Mouse (Mus musculus) erythroblast, embryonic 14.5 days (primary cell): ENCODE results near the gene Lipc. TPM values are rescaled to one million over a fixed set of nuclear protein-coding genes. Genes with fewer than 3 reads are reported as not detected.

Experiments used
- H3K27me3 ChIP-seq: 2 replicates; pipeline ENCODE4 v1.6.1; 2012; ENCODE audit warnings: inconsistent platforms; ENCODE audit not compliant: control insufficient read depth
- H3K36me3 ChIP-seq: 2 replicates; pipeline ENCODE4 v1.6.1; 2012; ENCODE audit warnings: mild to moderate bottlenecking, inconsistent platforms; ENCODE audit not compliant: control insufficient read depth
- H3K4me1 ChIP-seq: 2 replicates; pipeline ENCODE4 v1.6.1; 2012; ENCODE audit warnings: inconsistent platforms; ENCODE audit not compliant: control insufficient read depth
- H3K4me3 ChIP-seq: replicated peaks from 2 replicates; pipeline ENCODE3; 2012; ENCODE audit warnings: moderate library complexity, mild to moderate bottlenecking, inconsistent platforms
- H3K9me3 ChIP-seq: 2 replicates; pipeline ENCODE4 v1.6.1; 2012; ENCODE audit warnings: low read length, inconsistent platforms, mixed read lengths; ENCODE audit not compliant: control insufficient read depth
- GATA1 ChIP-seq: IDR thresholded peaks from 2 replicates; pipeline ENCODE4 v1.6.1; 2012; ENCODE audit warnings: low read length, inconsistent platforms, mixed read lengths
- TAL1 ChIP-seq: IDR thresholded peaks from 3 replicates; pipeline ENCODE4 v1.6.1; 2012; ENCODE audit warnings: low read length, inconsistent platforms, mixed read lengths
- polyA plus RNA-seq: library from polyadenylated mRNA; stranded (reverse); fragments of >175 nt; gene quantifications from 2 replicates; pipeline ENCODE4 v1.2.3, GENCODE M21; 2012

Lipc gene
- polyA plus RNA-seq, 1 experiment = 0.02 TPM

DNA sequence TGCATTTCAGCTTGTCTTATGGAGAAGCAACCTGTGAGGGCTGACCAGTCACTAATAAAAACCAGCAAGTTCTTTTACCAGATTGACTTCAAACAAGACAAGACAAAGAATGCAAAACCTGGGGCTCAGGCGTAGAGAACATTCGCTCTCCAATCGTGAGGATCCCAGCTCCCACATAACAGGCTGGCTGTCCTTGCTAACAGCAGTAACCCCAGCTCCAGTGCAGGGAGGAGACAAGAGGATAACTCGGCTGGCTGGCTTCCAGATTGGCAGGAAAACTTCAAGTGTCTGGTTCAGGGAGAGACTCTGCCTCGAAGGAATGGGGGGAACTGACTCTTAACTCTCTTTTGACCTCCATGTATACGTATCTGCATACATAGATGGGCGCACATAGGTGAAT lies 61.3 kb downstream of the Lipc start:
- H3K4me3 ChIP-seq = no peak overlapping the region
- no peaks in the 10 kb centered on the region for H3K9me3 ChIP-seq
- no peaks in the 10 kb centered on the region for H3K27me3 ChIP-seq
- TF ChIP-seq GATA1 (no peak), TAL1 (no peak)
- no peaks in the 10 kb centered on the region; the same call in none of the 2 replicates for H3K36me3 ChIP-seq
- H3K4me1 ChIP-seq = peaks cover 73% of the 10 kb centered on the region

DNA sequence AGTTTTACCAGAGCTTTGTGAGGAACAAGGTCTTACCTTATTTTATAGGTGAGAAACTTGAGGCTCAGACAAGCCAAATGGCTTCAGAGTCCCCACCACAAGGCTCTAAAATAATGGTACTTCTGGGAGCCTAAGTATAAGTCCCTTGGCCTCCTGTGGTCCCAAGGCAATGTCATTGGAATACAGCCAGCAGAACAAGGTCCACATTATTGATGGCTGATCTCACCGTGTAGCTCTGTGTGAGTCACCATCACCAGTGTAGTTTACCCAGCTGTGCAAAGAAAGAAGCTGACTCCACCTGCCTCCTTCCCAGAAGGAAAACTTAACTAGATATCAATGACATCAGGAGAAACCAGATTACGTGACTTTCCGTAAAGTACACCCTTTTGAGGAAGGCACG lies 63.1 kb downstream of the Lipc start:
- peaks cover 73% of the 10 kb centered on the region for H3K4me1 ChIP-seq
- H3K4me3 ChIP-seq = no peak overlapping the region
- H3K36me3 ChIP-seq = no peaks in the 10 kb centered on the region; the same call in 1 of the 2 replicates
- TF ChIP-seq GATA1 = no peak
- no peak for TF ChIP-seq TAL1
- no peaks in the 10 kb centered on the region for H3K9me3 ChIP-seq
- H3K27me3 ChIP-seq = no peaks in the 10 kb centered on the region

DNA sequence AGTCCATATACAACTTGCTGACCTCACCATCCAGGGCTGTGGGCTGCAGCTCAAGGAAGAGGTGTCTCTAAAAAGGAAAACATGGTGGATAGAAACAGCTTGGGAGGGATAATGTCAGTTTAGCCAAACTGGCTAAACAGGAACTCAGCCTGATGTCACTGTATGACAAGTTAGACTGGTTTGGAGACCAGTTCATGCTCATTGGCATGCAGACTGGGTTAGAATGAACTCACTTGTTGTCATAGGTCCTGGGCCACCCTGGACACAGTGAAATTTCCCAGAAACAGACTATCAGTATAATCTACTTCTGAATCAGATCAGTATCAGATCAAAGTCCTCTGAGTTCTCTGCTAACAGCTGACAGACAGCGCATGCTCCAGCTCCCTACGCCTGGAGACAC lies 63.5 kb downstream of the Lipc start:
- peaks cover 4% of the 10 kb centered on the region for H3K36me3 ChIP-seq
- TF ChIP-seq GATA1 = no peak
- no peak for TF ChIP-seq TAL1
- H3K4me3 ChIP-seq = no peak overlapping the region
- H3K27me3 ChIP-seq = no peaks in the 10 kb centered on the region
- no peaks in the 10 kb centered on the region; the same call in 1 of the 2 replicates for H3K9me3 ChIP-seq
- peaks cover 73% of the 10 kb centered on the region for H3K4me1 ChIP-seq

DNA sequence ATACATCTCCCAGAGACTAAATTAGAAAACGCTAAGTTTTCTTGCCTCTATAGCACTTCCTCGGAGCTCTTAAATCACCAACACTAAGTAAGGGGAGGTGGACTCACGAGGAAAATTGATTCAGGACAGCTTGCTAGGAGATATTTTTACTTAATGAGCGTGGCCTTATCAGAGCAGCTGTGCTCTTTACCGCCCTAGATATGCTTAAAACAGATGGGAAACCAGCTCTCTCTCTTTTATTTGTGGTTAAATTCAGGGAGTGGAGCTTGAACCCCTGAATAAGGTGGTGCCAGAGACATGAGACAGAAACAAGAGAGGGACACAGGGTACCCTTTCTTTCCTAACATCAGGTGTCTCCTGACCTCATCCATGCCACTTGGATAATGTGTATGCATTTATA lies 70.0 kb downstream of the Lipc start:
- Histone ChIP-seq H3K4me3 (no peak overlapping the region), H3K9me3 (no peaks in the 10 kb centered on the region; the same call in 1 of the 2 replicates), H3K4me1 (peaks cover 56% of the 10 kb centered on the region), H3K36me3 (peaks cover 4% of the 10 kb centered on the region), H3K27me3 (no peaks in the 10 kb centered on the region)
- TF ChIP-seq GATA1 (no peak), TAL1 (no peak)

DNA sequence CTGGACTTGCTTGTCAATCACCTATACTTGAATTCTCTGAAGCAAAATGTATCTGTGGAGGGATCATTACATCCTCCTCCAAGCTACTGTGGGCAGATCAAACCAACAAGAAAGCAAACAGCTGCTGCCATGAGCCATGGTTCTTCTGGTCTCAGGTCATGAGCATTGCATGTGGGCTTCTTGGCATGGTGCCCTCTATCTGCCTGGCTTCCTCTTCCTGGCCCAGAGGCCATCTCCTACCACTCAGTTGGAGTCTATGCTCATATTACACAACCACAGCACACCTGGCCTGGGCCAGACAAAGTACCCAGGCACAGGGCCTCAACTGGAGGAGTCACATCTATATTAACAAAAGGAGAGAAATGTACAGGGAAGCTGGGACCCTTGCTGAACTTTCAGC lies 73.2 kb downstream of the Lipc start:
- Histone ChIP-seq H3K4me1 (peaks cover 48% of the 10 kb centered on the region), H3K9me3 (no peaks in the 10 kb centered on the region; the same call in 1 of the 2 replicates), H3K27me3 (no peaks in the 10 kb centered on the region), H3K4me3 (no peak overlapping the region), H3K36me3 (peaks cover 3% of the 10 kb centered on the region)
- no peak for TF ChIP-seq GATA1
- no peak for TF ChIP-seq TAL1

DNA sequence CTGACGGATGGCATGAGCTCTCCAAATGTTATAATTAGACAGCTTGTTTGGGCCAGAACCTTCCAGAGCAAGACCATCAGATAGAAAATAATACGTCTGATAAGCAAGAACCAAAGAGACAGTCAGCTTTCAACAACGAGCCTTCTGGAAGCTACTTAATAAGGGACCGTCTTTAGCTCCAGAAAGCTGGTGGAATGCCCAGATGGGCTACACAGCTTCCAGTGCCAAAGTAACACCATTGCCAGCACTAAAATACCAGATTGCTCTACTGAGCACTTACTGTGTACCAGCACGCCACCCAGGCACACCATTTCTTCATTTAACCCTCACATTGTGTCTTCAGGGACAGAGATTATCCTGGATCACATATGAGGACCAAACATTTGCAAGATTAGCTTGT lies 73.9 kb downstream of the Lipc start:
- Histone ChIP-seq H3K9me3 (no peaks in the 10 kb centered on the region), H3K4me3 (no peak overlapping the region), H3K27me3 (no peaks in the 10 kb centered on the region), H3K36me3 (no peaks in the 10 kb centered on the region), H3K4me1 (peaks cover 49% of the 10 kb centered on the region)
- TF ChIP-seq GATA1 (no peak), TAL1 (no peak)

DNA sequence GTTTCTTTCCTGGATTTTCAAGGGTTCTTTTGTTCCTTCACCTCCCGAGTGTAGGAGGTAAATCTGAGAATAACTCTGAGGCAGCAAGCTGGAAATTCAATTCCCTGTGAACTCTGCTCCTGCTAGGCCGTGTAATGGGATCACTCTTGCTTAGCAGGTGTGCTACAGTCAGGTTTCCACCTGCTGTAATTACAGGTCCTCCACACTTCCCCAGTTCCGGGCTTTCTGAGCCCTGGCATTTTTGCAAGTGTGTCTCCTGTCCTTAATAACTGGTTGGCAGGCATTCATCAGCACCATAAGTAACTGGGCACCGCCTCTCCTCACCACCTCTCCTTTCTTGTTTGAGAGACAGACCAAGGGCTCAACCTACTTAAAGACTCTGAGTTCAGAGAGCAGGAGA lies 76.5 kb downstream of the Lipc start:
- no peak for TF ChIP-seq GATA1
- no peak for TF ChIP-seq TAL1
- Histone ChIP-seq H3K9me3 (no peaks in the 10 kb centered on the region), H3K27me3 (no peaks in the 10 kb centered on the region), H3K4me3 (no peak overlapping the region), H3K4me1 (peaks cover 53% of the 10 kb centered on the region), H3K36me3 (no peaks in the 10 kb centered on the region)

DNA sequence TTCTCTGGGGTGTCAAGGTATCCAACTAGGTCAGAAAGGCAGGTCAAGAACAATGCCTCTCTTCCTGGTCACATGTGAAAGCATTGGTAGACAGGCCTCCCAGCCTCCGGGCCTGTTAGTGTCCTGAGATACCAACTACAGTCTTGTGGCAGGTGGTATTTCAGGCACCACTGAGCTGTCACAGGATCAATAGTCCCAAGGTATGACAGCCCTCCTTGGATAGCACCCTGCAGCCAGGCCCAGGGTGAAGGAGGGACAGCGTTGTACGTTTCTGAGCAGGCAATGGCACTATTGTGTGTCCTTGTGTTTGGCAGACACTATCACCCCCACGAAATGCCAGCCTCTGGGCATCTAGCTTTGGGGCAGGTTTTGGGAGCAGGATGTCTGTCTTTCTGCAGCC lies 77.0 kb downstream of the Lipc start:
- no peak overlapping the region for H3K4me3 ChIP-seq
- H3K36me3 ChIP-seq = no peaks in the 10 kb centered on the region
- TF ChIP-seq GATA1 (no peak), TAL1 (no peak)

DNA sequence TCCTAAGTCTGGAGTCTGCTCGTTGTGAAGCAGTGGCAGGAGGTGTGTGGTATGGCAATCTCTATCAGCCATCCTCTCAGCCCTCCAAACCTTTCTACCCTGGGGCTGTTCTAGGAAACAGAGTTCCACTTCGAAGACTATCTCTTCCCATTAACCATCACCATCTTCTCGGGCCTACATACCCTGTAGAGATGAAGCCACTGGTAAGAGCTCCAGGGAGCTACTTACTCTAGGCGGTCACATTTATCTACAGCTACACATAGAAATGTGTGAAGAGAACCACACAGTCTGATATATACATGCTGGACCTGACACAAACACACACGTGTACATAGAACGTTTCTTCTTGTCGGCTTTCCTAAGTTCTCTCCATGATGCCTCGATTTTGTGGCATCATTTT lies 79.4 kb downstream of the Lipc start:
- peaks cover 63% of the 10 kb centered on the region for H3K4me1 ChIP-seq
- no peaks in the 10 kb centered on the region for H3K9me3 ChIP-seq
- 0 out of 2 replicates have a peak, but pooled peaks cover 2% of the 10 kb centered on the region for H3K27me3 ChIP-seq
- H3K36me3 ChIP-seq = no peaks in the 10 kb centered on the region
- TF ChIP-seq TAL1 = no peak
- no peak for TF ChIP-seq GATA1
- H3K4me3 ChIP-seq = no peak overlapping the region

More for the DNA sequence above, 77.0 kb downstream of the Lipc start:
- Histone ChIP-seq H3K4me1 (peaks cover 56% of the 10 kb centered on the region), H3K27me3 (no peaks in the 10 kb centered on the region), H3K9me3 (no peaks in the 10 kb centered on the region)

DNA sequence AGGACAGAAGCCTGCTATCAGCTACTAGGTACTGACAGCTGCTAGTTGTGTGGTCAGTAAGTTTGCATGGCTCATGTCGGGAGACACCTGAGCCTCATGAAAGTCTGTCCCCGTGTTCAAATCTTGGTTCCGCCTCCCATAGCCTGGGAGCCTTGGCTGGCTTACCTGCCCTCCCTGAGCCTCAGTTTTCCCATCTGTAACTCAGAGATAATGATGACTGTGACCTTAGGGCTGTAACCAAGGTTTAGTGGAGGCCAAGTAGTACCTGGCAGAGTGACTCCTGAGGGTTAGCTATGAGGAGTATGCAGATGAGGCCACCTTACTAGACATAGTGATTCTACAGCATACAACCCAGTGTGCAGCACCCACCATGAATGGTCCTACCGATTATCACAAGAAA lies 81.7 kb downstream of the Lipc start:
- H3K4me3 ChIP-seq = no peak overlapping the region
- H3K9me3 ChIP-seq = no peaks in the 10 kb centered on the region
- H3K27me3 ChIP-seq = 0 out of 2 replicates have a peak, but pooled peaks cover 2% of the 10 kb centered on the region
- no peaks in the 10 kb centered on the region for H3K36me3 ChIP-seq
- H3K4me1 ChIP-seq = peaks cover 69% of the 10 kb centered on the region
- TF ChIP-seq GATA1 (no peak), TAL1 (no peak)
